Mouse (Mus musculus) small intestine, adult 2 months (tissue): ENCODE results near the gene Hist1h3b.

Experiments used
- CTCF ChIP-seq: fragments of 200-500 bp; IDR thresholded peaks from 2 replicates; pipeline ENCODE4 v1.5.1; 2012; ENCODE audit warnings: low read depth, mild to moderate bottlenecking, control low read depth, inconsistent platforms, low read length, moderate library complexity, mixed read lengths; ENCODE audit not compliant: insufficient replicate concordance, insufficient read length; ENCODE audit errors: extremely low read depth
- POLR2A ChIP-seq: fragments of 200-500 bp; IDR thresholded peaks from 2 replicates; pipeline ENCODE4 v1.6.1; 2012; ENCODE audit warnings: low read depth, mild to moderate bottlenecking, control low read depth, inconsistent platforms, low read length, moderate library complexity

GRCm38 (mm10) chr13:23742007-23742406 is 10.1 kb upstream of the Hist1h3b start:
- TF ChIP-seq CTCF (no peak), POLR2A (no peak)
